Mouse (Mus musculus): ENCODE results near the gene Scpep1. TPM values are rescaled to one million over a fixed set of nuclear protein-coding genes. Genes with fewer than 3 reads are reported as not detected.
"Not testable (repeated sequence)": the region's sequence is repeated elsewhere in the genome, so short reads cannot be mapped to it uniquely, and the experiment has no call there.

The Scpep1 gene
- 68.8 and 71.2 TPM in 2 replicates for polyA plus RNA-seq (2016; fragmentation: Nextera tagmentation; extraction: Ambion mirVana)

DNA sequence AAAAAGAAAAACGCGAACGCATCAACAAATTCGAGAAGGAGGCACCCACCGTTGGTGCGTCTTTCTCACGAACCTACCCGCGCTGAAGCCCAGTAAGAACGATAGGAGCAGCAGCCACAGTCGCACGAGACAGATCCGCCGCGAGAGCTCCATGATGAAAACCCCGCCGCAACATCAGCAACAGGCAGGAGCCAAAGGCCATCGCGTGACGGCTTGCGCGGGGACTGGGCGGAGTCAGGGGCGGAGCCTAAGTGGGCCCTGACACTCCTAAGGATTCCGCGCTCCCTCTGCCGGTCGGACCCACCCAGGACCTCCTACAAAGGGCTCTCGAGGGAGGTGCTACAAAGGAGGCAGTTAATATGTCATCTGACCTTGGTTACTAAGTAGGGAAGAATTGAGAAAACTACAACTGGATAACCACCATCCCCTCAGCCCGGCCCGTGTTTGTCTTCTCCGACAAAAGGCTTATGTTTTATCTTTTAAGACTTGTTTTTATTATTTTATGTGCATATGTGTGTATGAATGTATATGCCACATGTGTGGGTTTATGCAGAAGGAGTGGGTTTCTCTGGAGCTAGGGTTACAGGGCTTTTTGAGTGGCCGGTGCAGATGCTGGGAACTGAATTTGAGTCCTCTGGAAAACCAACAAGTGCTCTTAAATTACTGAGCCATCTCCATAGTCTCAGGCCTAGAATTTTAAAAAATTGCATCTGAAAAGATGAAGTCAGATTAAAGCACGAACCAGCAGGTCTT lies at the start of gene Scpep1:
Gene Scpep1, minus strand, starts transcription at position 249 of the 753 bp plus-strand sequence.
- H3K4me3 ChIP-seq (replicated peaks): peak within 1 kb of the TSS; percentile 57
- peak within 1 kb of the TSS; percentile 75 for H3K27ac ChIP-seq
- H3K9ac ChIP-seq (replicated peaks): peak within 1 kb of the TSS; percentile 60
- H3K4me2 ChIP-seq: peak within 1 kb of the TSS; percentile 57
- H3K27me3 ChIP-seq: no peaks in the 10 kb centered on the region
- peaks cover 8% of the 10 kb centered on the region; the same call in 1 of the 2 replicates for H3K4me1 ChIP-seq (replicated peaks)
- peaks cover 20% of the 10 kb centered on the region for H3K36me3 ChIP-seq
- H3K9me3 ChIP-seq: no peaks in the 10 kb centered on the region
- 4% methylated on average over 34 of the region's 34 CpGs for WGBS
- ATAC-seq (ENCODE audit: insufficient number of reproducible peaks, insufficient read depth, low FRiP score, low TSS enrichment, low read depth): peak; percentile 92

DNA sequence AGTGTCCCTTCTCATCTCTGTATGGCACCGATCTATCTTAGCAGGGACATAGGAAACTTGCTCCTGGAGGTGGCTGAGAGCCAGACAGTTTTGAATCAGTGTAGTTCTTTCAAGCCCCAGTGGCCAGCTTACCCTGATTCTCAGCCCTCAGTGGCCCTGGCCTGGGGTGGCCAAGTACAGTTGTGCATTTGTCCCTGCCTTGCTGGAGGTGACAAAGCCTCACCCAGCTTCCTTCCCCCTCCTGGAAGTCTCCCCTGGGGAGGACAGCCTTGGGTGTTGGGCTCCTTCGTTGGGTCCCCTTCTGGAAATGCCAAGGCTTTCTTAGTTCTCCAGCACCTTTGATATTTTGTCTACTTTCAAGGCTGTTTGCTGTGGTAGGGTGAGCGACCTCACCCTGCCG lies 48.5 kb upstream of the Scpep1 start:
- ATAC-seq (ENCODE audit: insufficient number of reproducible peaks, insufficient read depth, low FRiP score, low TSS enrichment, low read depth): no peak
- Histone ChIP-seq H3K27me3 (peaks cover 25% of the 10 kb centered on the region), H3K27ac (no peak overlapping the region), H3K4me3 (replicated peaks) (no peak overlapping the region), H3K4me2 (no peak overlapping the region), H3K36me3 (no peaks in the 10 kb centered on the region), H3K9ac (replicated peaks) (no peak overlapping the region), H3K4me1 (replicated peaks) (0 out of 2 replicates have a peak, but pooled peaks cover 3% of the 10 kb centered on the region), H3K9me3 (no peaks in the 10 kb centered on the region)
- 66% methylated on average over 4 of the region's 4 CpGs for WGBS

DNA sequence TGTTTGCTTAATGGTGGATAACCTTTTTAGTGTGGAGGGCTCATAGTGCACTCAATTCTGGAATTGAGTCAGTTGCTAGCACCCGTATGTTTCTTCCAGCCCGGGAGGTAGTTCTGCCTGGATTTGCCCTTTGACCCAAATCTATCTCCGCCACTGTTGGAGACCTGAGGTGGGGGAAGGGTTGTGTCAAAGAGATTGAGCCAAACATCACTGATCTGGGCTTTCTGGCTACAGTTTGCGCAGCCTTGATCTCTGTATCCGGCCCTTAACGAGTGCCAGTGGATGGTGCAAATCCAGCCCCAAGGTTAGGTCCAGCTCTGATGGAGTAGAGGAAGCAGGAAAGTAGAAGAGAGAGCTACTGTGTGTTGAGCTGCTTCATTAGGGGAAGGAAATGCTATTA lies 47.8 kb upstream of the Scpep1 start:
- 25% methylated on average over 6 of the region's 6 CpGs for WGBS
- no peak overlapping the region for H3K27ac ChIP-seq
- H3K4me3 ChIP-seq (replicated peaks): no peak overlapping the region
- H3K27me3 ChIP-seq: peaks cover 32% of the 10 kb centered on the region
- no peak overlapping the region for H3K9ac ChIP-seq (replicated peaks)
- H3K4me1 ChIP-seq (replicated peaks): 0 out of 2 replicates have a peak, but pooled peaks cover 3% of the 10 kb centered on the region
- no peaks in the 10 kb centered on the region for H3K36me3 ChIP-seq
- no peak for ATAC-seq (ENCODE audit: insufficient number of reproducible peaks, insufficient read depth, low FRiP score, low TSS enrichment, low read depth)
- no peak overlapping the region for H3K4me2 ChIP-seq
- H3K9me3 ChIP-seq: no peaks in the 10 kb centered on the region

DNA sequence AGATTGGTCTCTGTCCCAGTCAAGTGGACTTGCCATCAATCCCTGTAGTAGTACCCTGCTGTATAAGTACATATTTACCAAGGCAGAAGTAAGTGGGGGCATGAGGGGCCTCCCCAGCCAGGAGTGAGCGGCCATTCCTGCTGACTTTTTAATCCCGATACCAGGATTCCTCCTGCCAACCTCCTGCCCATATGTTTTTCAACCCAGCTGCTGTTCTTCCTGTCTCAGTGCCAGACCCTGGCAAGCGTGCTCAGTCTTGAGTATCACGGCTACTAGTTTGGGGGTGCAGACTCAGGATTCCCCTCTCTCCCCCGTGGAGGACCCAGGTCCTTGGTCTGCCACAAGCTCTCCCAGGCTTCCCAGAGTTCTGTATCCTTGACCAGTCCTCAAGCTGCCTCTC lies 47.4 kb upstream of the Scpep1 start:
- 0 out of 2 replicates have a peak, but pooled peaks cover 3% of the 10 kb centered on the region for H3K4me1 ChIP-seq (replicated peaks)
- no peak overlapping the region for H3K4me3 ChIP-seq (replicated peaks)
- H3K9ac ChIP-seq (replicated peaks): no peak overlapping the region
- H3K27ac ChIP-seq: no peak overlapping the region
- H3K4me2 ChIP-seq: no peak overlapping the region
- H3K36me3 ChIP-seq: no peaks in the 10 kb centered on the region
- 88% methylated on average over 5 of the region's 5 CpGs for WGBS
- no peaks in the 10 kb centered on the region for H3K9me3 ChIP-seq
- H3K27me3 ChIP-seq: peaks cover 34% of the 10 kb centered on the region
- no peak for ATAC-seq (ENCODE audit: insufficient number of reproducible peaks, insufficient read depth, low FRiP score, low TSS enrichment, low read depth)

DNA sequence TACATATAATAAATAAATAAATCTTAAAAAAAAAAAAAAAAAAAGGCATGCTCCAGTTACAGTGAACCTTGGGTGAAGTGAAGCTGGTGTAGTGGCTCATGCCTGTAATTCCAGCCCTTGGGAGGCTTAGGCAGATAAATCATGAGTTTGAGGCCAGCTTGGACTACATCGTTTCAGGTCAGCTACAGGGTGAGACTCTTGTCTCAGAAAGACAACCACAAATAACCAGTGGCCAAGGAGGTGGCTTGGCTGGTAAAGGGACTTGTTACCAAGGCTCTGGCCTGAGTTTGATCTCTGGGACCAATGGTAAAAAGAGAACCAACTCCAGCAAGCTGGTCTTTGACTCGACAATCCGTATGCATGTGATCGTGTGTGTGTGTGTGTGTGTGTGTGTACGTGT lies 46.8 kb upstream of the Scpep1 start:
- H3K4me2 ChIP-seq: no peak overlapping the region
- no peaks in the 10 kb centered on the region for H3K36me3 ChIP-seq
- H3K9ac ChIP-seq (replicated peaks): no peak overlapping the region
- H3K4me3 ChIP-seq (replicated peaks): no peak overlapping the region
- no peaks in the 10 kb centered on the region for H3K9me3 ChIP-seq
- no peak overlapping the region for H3K27ac ChIP-seq
- WGBS: 88% methylated on average over 5 of the region's 5 CpGs
- no peak for ATAC-seq (ENCODE audit: insufficient number of reproducible peaks, insufficient read depth, low FRiP score, low TSS enrichment, low read depth)
- peaks cover 34% of the 10 kb centered on the region for H3K27me3 ChIP-seq
- H3K4me1 ChIP-seq (replicated peaks): 0 out of 2 replicates have a peak, but pooled peaks cover 3% of the 10 kb centered on the region

DNA sequence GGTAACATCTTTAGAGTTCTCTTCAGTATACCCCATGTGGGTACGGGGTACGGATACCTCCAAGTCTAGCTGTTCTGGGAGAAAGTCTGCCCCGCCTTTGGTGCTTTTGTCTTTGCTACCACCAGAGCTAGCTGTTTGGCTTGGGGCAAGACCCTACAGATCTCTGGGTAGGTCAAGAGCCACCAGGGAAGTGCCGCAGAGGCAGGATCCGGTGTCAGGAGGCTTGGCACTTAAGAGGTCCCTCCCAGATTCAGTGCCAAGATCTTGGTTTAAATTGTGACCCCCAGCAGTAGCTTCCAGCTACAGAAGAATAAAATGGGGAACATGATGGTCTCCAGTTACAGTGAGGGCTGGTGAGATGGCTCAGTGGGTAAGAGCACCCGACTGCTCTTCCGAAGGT lies 46.3 kb upstream of the Scpep1 start:
- H3K4me3 ChIP-seq (replicated peaks): no peak overlapping the region
- 0 out of 2 replicates have a peak, but pooled peaks cover 3% of the 10 kb centered on the region for H3K4me1 ChIP-seq (replicated peaks)
- H3K27ac ChIP-seq: no peak overlapping the region
- WGBS: 90% methylated on average over 7 of the region's 7 CpGs
- H3K9me3 ChIP-seq: no peaks in the 10 kb centered on the region
- ATAC-seq (ENCODE audit: insufficient number of reproducible peaks, insufficient read depth, low FRiP score, low TSS enrichment, low read depth): no peak
- no peak overlapping the region for H3K4me2 ChIP-seq
- H3K36me3 ChIP-seq: no peaks in the 10 kb centered on the region
- peaks cover 34% of the 10 kb centered on the region for H3K27me3 ChIP-seq
- no peak overlapping the region for H3K9ac ChIP-seq (replicated peaks)

DNA sequence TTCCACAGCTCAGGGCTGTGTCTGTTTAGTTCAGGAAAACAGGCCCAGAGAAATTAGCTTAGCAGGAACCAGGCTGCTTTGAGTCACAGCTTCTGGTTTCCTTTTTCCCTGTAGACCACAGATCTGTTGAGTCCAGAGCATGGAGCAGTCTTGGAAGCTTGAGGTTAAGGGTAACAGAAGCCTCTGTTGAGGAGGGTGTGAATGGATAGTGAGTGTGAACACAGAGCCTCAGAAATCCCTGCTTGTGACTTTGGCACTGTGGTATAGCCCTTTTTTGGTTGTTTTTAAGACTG lies 45.2 kb upstream of the Scpep1 start:
- H3K4me3 ChIP-seq (replicated peaks): no peak overlapping the region
- 0 out of 2 replicates have a peak, but pooled peaks cover 3% of the 10 kb centered on the region for H3K4me1 ChIP-seq (replicated peaks)
- no peak overlapping the region for H3K9ac ChIP-seq (replicated peaks)
- no peaks in the 10 kb centered on the region for H3K36me3 ChIP-seq
- H3K27ac ChIP-seq: no peak overlapping the region
- H3K9me3 ChIP-seq: no peaks in the 10 kb centered on the region
- peaks cover 34% of the 10 kb centered on the region for H3K27me3 ChIP-seq
- no peak for ATAC-seq (ENCODE audit: insufficient number of reproducible peaks, insufficient read depth, low FRiP score, low TSS enrichment, low read depth)
- H3K4me2 ChIP-seq: peak overlapping the region; percentile 64; the same call in 1 of the 2 replicates

DNA sequence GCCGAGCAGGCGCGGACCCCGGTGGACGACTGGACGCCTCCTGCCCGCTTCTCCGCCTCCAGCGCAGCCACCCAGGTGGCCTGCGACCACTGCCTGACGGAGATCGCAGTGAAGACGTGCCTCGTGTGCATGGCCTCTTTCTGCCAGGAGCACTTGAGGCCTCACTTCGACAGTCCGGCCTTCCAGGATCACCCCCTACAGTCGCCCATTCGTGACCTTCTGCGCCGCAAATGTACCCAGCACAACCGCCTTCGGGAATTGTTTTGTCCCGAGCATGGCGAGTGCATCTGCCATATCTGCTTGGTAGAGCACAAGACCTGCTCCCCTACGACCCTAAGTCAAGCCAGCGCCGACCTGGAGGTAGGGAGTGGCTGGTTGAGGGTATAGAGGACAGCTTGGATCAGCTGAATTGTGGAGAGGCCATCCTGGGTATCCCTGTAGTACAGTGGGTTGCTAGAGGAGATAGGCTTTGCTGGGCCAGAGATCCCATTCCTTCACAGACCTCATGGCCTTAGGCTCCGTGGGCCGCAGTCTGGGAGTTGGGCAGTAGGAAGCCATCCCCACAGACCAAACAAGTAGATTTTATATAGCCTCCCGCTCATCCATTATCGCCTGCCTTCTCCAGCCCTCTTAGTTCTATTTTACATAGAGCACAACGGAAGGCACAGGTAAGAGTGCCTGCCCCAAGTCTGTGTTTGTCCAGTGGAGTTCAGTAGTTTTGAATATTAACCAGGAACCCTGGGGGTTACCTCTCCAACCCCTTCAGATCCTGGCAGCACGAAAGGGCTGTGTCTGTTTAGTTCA lies 44.7 kb upstream of the Scpep1 start:
- Histone ChIP-seq H3K4me2 (peak overlapping the region; percentile 64), H3K4me1 (replicated peaks) (0 out of 2 replicates have a peak, but pooled peaks cover 3% of the 10 kb centered on the region), H3K9ac (replicated peaks) (peak overlapping the region; percentile 47; the same call in 1 of the 2 replicates), H3K4me3 (replicated peaks) (peak overlapping the region; percentile 48), H3K27me3 (peaks cover 34% of the 10 kb centered on the region), H3K36me3 (no peaks in the 10 kb centered on the region), H3K9me3 (no peaks in the 10 kb centered on the region), H3K27ac (no peak overlapping the region)
- WGBS: 27% methylated on average over 33 of the region's 33 CpGs
- no peak for ATAC-seq (ENCODE audit: insufficient number of reproducible peaks, insufficient read depth, low FRiP score, low TSS enrichment, low read depth)

DNA sequence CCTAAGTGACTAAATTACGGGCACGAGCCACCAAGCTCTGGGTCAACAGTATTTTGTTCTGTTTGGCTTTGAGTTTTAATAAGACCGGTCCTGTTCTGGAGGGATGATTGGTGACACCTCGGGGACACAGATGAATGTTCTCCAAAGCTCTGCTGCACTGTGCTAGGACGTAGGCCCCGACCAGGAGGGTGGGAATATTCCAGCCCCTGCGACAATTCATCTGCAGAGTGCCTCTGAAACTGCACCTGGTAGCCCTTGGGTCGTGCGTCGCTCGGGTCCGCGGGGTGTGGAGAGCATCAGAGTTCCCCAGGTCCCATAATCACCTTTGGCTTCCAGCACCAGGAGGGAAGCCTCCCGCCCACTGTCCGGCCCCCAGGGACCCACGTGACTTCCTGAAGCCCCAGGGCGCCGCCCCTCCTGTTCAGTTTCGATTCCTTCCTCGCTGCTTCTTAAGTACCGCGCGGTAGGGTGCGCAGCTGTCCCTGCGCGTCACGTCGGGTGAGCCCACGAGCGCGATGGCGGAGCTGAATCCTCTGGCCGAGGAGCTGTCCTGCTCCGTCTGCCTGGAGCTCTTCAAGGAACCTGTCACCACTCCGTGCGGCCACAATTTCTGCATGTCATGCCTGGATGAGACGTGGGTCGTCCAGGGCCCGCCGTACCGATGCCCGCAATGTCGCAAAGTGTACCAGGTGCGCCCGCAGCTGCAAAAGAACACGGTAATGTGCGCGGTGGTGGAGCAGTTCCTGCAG lies 43.9 kb upstream of the Scpep1 start, which contains the start of gene Trim25:
Gene Trim25, plus strand, starts transcription at position 403 of the 749 bp plus-strand sequence.
- peak; percentile 75 for ATAC-seq (ENCODE audit: insufficient number of reproducible peaks, insufficient read depth, low FRiP score, low TSS enrichment, low read depth)
- Histone ChIP-seq H3K27ac (no peak within 1 kb of the TSS), H3K36me3 (no peaks in the 10 kb centered on the region), H3K9ac (replicated peaks) (peak within 1 kb of the TSS; percentile 47; the same call in 1 of the 2 replicates), H3K4me1 (replicated peaks) (0 out of 2 replicates have a peak, but pooled peaks cover 3% of the 10 kb centered on the region), H3K4me2 (peak within 1 kb of the TSS; percentile 64), H3K4me3 (replicated peaks) (peak within 1 kb of the TSS; percentile 48), H3K9me3 (no peaks in the 10 kb centered on the region), H3K27me3 (peaks cover 34% of the 10 kb centered on the region)
- under 1% methylated on average over 48 of the region's 48 CpGs for WGBS

DNA sequence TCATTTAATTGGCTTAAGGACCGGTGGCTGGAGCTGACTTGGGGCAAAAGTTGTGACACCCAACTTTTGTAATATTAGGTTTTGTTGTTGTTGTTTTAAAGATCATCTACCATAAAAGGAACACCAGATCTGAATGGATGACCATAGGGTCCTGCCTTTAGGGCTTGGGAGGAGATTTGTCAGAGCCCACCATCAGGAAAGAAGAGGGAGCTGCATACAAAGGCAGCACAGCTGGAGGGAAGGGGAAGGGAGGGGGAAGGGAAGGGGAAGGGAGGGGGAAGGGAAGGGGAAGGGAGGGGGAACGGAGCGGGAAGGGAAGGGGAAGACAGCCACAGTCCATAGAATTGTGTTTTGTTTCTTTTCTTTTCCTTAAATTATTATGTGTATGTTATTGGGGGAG lies 43.1 kb upstream of the Scpep1 start:
- no peak overlapping the region for H3K9ac ChIP-seq (replicated peaks)
- no peak overlapping the region for H3K4me2 ChIP-seq
- H3K4me1 ChIP-seq (replicated peaks): 0 out of 2 replicates have a peak, but pooled peaks cover 3% of the 10 kb centered on the region
- no peaks in the 10 kb centered on the region for H3K9me3 ChIP-seq
- H3K27me3 ChIP-seq: peaks cover 34% of the 10 kb centered on the region
- peak overlapping the region; percentile 48; the same call in 1 of the 2 replicates for H3K4me3 ChIP-seq (replicated peaks)
- H3K27ac ChIP-seq: no peak overlapping the region
- 14% methylated on average over 3 of the region's 3 CpGs for WGBS
- no peak for ATAC-seq (ENCODE audit: insufficient number of reproducible peaks, insufficient read depth, low FRiP score, low TSS enrichment, low read depth)
- H3K36me3 ChIP-seq: no peaks in the 10 kb centered on the region

DNA sequence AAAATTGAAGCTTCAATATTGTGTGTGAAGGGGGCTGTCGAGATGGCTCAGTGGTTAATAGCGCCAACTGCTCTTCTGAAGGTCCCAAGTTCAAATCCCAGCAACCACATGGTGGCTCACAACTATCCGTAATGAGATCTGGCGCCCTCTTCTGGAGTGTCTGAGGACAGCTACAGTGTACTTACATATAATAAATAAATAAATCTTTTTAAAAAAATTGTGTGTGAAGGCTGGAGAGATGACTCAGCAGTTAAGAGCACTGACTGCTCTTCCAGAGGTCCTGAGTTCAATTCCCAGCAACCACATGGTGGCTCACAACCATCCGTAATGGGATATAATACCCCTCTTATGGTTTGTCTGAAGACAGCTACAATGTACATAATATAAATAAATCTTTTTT lies 42.1 kb upstream of the Scpep1 start:
- H3K9me3 ChIP-seq; H3K9ac ChIP-seq (replicated peaks); H3K36me3 ChIP-seq; H3K4me2 ChIP-seq; H3K4me1 ChIP-seq (replicated peaks); H3K27ac ChIP-seq; H3K4me3 ChIP-seq (replicated peaks); ATAC-seq (ENCODE audit: insufficient number of reproducible peaks, insufficient read depth, low FRiP score, low TSS enrichment, low read depth): not testable (repeated sequence)
- H3K27me3 ChIP-seq: peaks cover 34% of the 10 kb centered on the region
- 88% methylated on average over 5 of the region's 5 CpGs for WGBS

Data from limb, embryonic 12.5 days (tissue).